Mouse (Mus musculus) hindbrain, embryonic 15.5 days (tissue): Measurements from ENCODE around the gene Ankrd44. TPM values are rescaled to one million over a fixed set of nuclear protein-coding genes. Genes with fewer than 3 reads are reported as not detected.

Experiments used
- ATAC-seq: fragments of 200-750 bp; cut with Nextera tagmentation; 2 replicates; pipeline ENCODE4 v1.8.0; 2017; ENCODE audit warnings: low read depth, moderate number of reproducible peaks, moderate TSS enrichment; ENCODE audit not compliant: low FRiP score
- H3K27ac ChIP-seq: fragments of 300-500 bp; sonication (generic); replicated peaks from 2 replicates; pipeline ENCODE4 v1.5.1; 2015; ENCODE audit warnings: mild to moderate bottlenecking, inconsistent platforms
- H3K27me3 ChIP-seq: fragments of 300-500 bp; sonication (generic); 2 replicates; pipeline ENCODE4 v1.6.1; 2015; ENCODE audit warnings: control low read depth, inconsistent platforms
- H3K36me3 ChIP-seq: fragments of 300-500 bp; sonication (generic); 2 replicates; pipeline ENCODE4 v1.6.1; 2015; ENCODE audit warnings: control low read depth, inconsistent platforms
- H3K4me1 ChIP-seq: fragments of 300-500 bp; sonication (generic); replicated peaks from 2 replicates; pipeline ENCODE4 v1.6.1; 2015; ENCODE audit warnings: control low read depth, inconsistent platforms
- H3K4me2 ChIP-seq: fragments of 300-500 bp; sonication (generic); 2 replicates; pipeline ENCODE4 v1.6.1; 2015; ENCODE audit warnings: moderate library complexity, mild to moderate bottlenecking, inconsistent platforms
- H3K4me3 ChIP-seq: fragments of 300-500 bp; sonication (generic); 2 replicates; pipeline ENCODE4 v1.5.1; 2015; ENCODE audit warnings: mild to moderate bottlenecking, inconsistent platforms
- H3K9ac ChIP-seq: fragments of 300-500 bp; sonication (generic); 2 replicates; pipeline ENCODE4 v1.6.1; 2015; ENCODE audit warnings: inconsistent platforms
- H3K9me3 ChIP-seq: fragments of 300-500 bp; sonication (generic); 2 replicates; pipeline ENCODE4 v1.6.1; 2016; ENCODE audit warnings: control low read depth, inconsistent platforms
- WGBS: fragments of 180-500 bp; shearing (Covaris S2); methylation state at CpG from one replicate; pipeline ENCODE4 v1.1.7; 2015; 5-methylcytosine and 5-hydroxymethylcytosine counted together
- microRNA-seq: library from miRNA; unstranded; fragments of <30 nt; microRNA quantifications from one replicate; pipeline ENCODE4, GENCODE M21; 2016
- polyA plus RNA-seq: library from polyadenylated mRNA; unstranded; fragments of >200 nt; fragmentation: Nextera tagmentation; extraction: Ambion mirVana; gene quantifications from 2 replicates; pipeline ENCODE4 v1.2.1, GENCODE M21; 2015

Ankrd44 gene
- polyA plus RNA-seq, 1 experiment from 2014 or later: 21.1 TPM

GRCm38 (mm10) chr1:54600275-54600674 is 325.9 kb downstream of the Ankrd44 start:
- Histone ChIP-seq H3K4me3 (no peak overlapping the region), H3K4me1 (no peaks in the 10 kb centered on the region), H3K27me3 (no peaks in the 10 kb centered on the region), H3K36me3 (no peaks in the 10 kb centered on the region), H3K27ac (no peak overlapping the region), H3K9me3 (no peaks in the 10 kb centered on the region), H3K4me2 (no peak overlapping the region), H3K9ac (no peak overlapping the region)
- WGBS: 79% methylated on average over 1 of the region's 1 CpGs
- no peak for ATAC-seq

GRCm38 (mm10) chr1:54597594-54598217 is 328.5 kb downstream of the Ankrd44 start:
- H3K9me3 ChIP-seq: no peaks in the 10 kb centered on the region
- 82% methylated on average over 4 of the region's 4 CpGs for WGBS

GRCm38 (mm10) chr1:54596151-54596550 is 330.0 kb downstream of the Ankrd44 start:
- H3K9ac ChIP-seq: no peak overlapping the region
- H3K4me1 ChIP-seq: no peaks in the 10 kb centered on the region
- no peaks in the 10 kb centered on the region for H3K36me3 ChIP-seq
- no peaks in the 10 kb centered on the region for H3K27me3 ChIP-seq
- H3K27ac ChIP-seq: no peak overlapping the region
- H3K4me3 ChIP-seq: no peak overlapping the region
- ATAC-seq: no peak
- 87% methylated on average over 2 of the region's 2 CpGs for WGBS
- no peak overlapping the region for H3K4me2 ChIP-seq
- H3K9me3 ChIP-seq: no peaks in the 10 kb centered on the region

More at GRCm38 (mm10) chr1:54597594-54598217, 328.5 kb downstream of the Ankrd44 start:
- H3K27ac ChIP-seq: no peak overlapping the region
- no peaks in the 10 kb centered on the region for H3K36me3 ChIP-seq
- H3K4me3 ChIP-seq: no peak overlapping the region
- no peaks in the 10 kb centered on the region for H3K27me3 ChIP-seq
- no peak for ATAC-seq
- H3K4me1 ChIP-seq: no peaks in the 10 kb centered on the region
- H3K9ac ChIP-seq: no peak overlapping the region
- no peak overlapping the region for H3K4me2 ChIP-seq

Small RNA genes lying within 50 kb of the gene (microRNA-seq; reads per million reads assigned to microRNA genes)
- not detected for gene Gm24053

Other genes with a start within 250 kb of the Ankrd44 start
- 257 and 272 TPM in 2 replicates for gene Sf3b1, start 101.1 kb upstream of the Ankrd44 start, polyA plus RNA-seq
- gene Coq10b, start 126.4 kb upstream of the Ankrd44 start, polyA plus RNA-seq: 29.2 and 30.1 TPM in 2 replicates
- 240 and 257 TPM in 2 replicates for gene Hspe1, start 161.7 kb upstream of the Ankrd44 start, polyA plus RNA-seq
- gene Hspd1, start 161.9 kb upstream of the Ankrd44 start, polyA plus RNA-seq: 272 and 273 TPM in 2 replicates
- gene Mob4, start 204.8 kb upstream of the Ankrd44 start, polyA plus RNA-seq: 156 and 158 TPM in 2 replicates